Mouse (Mus musculus) spleen, adult 12 weeks (tissue): Measurements from ENCODE around the gene Mast2.

Source experiments
- DNase-seq: peaks from one replicate; pipeline ENCODE4 v3.0.0; 2022; ENCODE audit warnings: low spot score

The Mast2 gene

DNA sequence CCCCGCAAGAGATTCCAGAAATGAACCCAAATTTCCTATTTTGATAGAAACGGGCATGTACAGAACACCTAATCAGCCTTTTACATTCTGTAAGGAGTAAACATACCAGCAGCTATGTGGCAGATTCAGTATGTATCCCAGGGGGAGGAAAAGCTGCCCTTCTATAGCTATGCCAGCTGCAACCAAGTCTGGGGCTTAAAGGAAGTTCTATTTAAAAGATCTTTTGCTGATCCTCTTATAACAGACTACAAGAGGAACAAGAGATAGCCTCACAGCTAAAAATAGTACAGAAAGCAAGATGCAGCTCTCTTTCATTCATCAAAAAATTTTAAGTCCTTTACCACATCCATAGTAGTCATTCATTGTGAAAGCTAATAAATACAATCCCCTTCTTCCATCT is 57.3 kb downstream of the Mast2 start:
- no peak for DNase-seq

DNA sequence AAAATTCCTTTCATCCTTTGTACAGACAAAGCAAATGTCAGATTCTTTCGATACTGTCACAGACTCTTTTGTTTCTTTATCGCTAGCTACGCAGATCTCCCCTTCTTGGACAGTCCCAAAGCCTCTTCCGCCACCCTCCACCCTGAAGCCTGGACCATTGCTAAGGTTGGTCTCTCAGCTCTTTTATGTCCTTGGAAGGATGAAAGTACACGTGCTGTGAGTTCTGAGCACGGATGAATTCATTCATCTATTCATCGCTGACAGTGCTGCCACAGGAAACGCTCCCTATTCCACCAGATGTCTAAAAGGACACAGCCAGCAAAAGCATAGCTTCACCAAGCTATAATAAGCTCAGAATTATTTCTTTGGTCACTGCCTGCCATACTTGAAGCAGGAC is 58.0 kb downstream of the Mast2 start:
- DNase-seq = no peak

DNA sequence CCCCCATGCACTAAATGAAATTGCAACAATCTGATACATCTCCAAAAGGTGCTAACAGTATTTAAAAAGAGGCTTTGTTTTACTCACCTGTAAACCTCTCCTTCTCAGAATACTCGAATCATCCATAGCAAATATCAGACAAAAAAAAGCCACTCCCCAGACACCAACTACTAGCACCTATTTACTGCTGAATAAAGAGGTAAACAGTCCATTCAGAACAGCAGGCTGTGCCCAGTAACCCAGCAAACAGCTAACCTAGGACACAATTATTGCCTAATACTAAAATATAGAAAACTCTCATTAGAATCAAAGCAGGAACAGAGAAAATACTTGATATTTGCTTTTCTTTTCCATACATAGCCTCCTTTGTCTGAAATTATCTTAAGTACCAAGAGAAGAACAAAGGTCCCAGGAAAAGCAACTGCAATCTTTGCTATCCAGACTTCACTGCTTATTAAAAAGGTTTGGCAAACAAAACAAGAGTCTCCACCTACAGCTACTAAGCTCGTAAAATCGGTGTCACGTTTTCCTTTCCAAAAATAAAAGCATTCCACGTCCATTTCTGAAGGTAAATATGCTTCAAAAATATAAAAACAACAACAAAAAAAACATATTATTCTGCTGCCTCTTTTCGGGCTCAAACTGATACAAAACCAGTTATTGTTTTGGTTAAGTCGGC is 58.6 kb downstream of the Mast2 start:
- DNase-seq = no peak

DNA sequence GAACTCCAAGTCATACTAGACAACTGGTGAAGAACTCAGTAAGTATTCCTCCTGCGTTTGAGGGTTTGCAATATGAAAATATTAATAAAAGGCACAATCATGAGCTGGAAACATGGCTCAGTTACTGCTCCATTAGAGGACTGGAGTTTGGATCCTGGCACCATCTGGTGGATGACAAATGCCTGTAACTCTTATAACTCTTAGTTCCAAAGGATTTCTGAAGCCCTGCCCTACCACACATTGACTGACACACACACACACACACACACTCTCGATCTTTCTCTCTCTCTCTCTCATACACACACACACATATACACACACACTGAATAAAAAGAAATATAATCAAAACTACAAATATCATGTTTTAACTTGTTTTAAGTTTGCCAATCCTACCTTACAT is 60.1 kb downstream of the Mast2 start:
- no peak for DNase-seq

DNA sequence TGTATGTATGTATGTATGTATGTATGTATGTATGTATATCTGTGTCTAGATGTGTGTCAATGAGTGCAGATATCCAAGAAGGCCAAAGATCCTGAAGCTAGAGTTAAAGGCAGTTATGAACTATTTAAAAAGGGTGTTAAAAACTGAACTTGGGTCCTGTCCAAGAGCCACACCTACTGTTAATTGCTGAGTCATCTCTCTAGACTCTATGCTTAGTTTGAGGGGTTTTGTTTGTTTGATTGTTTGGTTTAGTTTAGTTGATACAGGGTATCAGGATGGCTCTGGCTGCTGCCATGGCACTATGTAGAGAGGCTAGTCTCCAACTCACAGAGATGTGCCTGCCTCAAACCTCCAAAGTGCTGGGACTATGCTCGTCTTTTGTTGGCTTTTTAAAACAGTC is 61.3 kb downstream of the Mast2 start:
- DNase-seq = peak; percentile 19

DNA sequence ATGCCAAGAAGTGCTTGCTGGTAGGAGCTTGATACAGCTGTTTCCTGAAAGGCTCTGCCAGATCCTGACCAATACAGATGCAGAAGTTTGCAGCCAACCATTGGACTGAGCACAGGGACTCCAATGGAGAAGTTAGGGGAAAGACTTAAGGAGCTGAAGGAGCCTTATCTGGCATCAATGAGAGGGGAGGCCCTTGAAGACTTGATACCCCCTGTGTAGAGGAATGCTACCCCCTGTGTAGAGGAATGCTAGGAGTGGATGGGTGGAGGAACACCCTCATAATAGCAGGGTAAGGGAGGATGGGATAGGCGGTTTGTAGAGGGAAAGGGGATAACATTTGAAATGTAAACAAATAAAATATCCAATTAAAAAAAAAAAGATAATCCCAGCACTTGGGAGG is 65.9 kb downstream of the Mast2 start:
- DNase-seq = no peak

DNA sequence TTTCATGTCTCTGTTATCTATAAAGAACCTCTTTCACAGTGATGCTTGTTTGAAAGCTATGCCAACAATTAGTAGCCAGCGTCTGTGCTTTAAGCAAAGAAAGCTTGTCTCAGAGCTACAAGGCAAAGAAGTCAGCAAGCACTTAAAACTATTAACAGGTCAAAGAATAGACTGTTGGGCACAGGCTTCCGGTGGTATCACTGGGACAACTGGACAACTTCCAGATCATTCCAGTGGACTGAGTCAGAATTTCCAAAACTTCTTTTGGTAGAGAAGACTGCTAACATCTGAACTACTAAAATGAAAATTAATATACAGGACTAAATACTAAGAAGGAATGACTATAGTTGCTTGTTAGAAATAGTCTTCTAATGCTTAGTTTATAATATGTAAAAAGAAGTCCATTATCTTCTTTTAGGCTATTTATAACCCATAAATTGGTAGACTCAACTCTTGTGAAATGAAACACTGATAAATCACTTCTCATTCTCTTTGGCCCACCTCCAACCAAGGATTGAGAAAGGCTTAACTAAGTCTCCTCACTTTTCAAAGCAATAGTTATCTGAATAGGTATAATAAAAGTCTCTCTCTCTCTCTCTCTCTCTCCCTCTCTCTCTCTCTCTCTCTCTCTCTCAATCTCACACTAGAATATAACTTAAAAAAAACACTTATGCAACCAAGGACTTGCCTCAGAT is 85.9 kb downstream of the Mast2 start:
- DNase-seq = no peak

DNA sequence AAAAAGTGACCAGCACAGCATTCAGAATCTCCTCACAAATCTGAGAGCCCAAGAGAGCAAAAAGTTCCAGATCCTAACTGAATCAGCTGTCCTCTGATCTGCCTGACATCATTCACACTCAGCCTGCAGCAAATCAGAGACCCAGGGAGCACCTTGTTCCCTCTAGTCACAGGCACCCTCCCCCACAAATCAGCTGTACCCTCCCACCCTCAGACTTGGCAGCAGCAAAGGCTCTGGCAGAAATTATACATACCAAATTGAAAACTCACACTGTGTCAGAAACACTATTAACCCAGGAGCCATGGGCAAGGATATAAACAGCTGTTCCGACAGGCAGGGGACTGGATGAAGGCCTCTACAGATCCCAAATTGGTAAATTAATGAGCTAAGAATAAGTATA is 92.3 kb downstream of the Mast2 start:
- DNase-seq = no peak

DNA sequence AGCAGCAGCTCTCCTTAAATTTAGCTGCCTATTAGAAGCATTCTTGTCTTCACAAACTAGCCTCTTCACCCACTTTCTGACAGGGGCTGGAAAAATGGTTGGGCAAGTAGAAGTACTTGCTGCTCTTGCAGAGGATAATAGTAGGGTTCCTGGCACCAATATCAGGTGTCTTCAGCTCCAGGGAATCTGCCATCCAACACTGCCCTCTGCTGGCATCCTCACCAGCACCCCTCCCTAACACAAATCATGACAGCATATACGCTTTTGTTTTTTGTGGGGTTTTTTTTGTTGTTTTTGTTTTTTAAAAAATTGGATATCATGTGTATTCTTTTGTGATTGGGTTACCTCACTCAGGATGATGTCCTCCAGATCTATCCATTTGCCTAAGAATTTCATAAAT is 105.9 kb downstream of the Mast2 start:
- DNase-seq = peak; percentile 5

DNA sequence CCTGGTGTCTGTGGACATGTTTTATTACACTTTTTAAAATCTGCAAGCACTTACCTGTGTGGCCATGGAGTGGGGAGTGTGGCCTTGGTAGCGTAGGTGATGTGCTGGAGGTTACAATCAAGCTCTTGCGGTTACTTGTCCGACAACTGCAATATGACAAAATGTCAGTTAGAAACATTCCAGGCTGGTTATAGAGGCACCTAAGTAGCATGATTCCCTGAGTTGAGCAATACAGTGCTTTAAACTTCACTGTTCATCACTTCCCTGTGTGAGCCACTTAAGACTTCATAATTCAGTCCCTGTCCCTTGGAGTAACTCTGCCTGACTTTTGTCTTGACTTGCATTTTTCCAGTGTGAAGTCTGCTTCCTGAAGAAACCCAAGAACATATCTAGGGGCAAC is 111.1 kb downstream of the Mast2 start:
- no peak for DNase-seq

DNA sequence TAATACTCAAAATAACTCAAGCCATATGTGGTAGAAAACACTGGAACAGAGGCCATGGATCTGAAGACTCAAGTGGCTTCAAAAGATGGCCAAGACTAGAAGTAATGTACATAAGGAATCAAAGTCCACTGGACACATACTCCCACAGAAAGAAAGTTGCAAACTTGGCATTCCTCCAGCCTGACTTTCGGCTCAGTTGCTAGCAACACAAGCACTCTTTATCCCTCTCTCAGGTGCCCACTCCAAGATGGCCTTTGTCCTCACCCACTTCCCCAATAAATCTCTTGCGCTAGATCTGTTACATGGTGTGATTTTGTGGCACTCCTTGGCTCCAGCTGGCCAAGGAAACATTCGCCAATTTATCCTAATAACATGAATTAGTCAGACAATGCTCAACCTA is 111.5 kb downstream of the Mast2 start:
- no peak for DNase-seq

DNA sequence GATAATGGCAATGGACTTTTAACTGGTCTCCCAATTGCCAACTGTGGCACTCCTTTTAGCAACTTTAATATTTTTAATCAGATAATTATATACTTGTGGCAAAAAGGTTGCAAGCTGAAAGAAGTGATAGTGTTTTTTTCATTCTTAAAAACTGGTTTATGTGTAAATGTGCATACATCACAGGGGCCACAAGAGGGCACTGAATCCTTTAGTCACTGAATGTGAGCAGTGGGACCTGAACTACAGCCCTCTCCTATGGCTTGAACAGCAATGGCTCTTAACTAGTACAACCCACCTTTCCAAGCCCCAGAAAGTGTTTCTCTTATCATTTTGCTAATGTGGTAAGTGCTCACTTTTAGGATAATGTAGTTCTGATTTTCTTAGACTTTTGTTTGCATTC is 121.9 kb downstream of the Mast2 start:
- no peak for DNase-seq

DNA sequence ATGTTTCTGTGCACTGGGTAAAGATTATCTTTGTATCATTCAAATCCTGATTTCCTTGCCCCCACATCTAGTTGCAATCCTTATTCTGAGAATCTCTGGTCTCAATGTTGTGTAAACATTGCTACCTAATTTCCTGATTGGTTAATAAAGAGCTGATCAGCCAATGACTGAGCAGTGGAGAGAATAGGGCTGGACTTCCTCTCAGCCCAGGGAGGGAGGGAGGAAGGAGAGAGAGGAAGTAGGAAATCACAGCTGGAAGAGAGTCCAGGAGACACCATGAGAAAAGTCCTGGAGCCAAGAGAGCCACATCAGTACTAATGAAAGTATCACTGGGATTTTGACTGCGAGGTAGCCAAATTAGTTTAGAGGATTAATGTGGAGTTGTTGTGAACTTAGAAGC is 127.7 kb downstream of the Mast2 start:
- DNase-seq = no peak

DNA sequence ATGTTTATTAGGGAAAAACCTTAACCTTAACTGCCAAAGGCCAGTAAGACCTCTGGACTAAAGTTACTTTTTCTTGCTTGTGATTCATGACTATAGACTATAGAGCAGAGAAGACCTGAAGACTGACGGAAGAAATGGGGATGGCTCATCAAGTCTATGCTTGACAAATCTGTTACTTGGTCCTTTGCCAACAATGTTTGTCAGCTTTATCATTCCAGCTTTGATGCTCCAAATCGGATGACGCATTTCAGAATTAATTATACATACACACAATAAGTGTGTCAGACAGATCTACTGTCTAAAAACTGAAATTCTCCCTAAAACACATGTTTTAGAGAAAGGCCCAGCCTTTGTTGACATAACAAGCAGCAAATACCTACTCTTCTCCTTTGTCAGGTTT is 134.7 kb downstream of the Mast2 start:
- no peak for DNase-seq

DNA sequence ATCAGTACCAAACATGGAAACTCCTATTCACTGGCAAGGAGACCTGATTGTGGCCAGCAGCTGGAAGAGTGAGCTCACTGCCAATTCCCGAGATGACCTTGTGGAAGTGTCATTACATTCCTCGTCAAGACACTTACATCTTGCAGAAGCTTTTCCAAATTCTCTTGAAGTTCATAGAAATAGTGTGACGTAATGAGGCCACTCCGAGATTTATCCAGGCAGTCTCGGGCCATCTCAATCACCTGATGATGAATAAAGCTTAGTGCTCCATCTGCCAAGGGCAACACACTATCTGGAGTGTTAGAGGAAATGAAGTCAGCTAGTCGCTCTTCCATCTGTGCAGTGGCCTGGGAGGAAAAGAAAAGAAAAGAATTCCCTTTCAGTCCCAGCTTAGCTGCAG is 141.9 kb downstream of the Mast2 start:
- DNase-seq = no peak

DNA sequence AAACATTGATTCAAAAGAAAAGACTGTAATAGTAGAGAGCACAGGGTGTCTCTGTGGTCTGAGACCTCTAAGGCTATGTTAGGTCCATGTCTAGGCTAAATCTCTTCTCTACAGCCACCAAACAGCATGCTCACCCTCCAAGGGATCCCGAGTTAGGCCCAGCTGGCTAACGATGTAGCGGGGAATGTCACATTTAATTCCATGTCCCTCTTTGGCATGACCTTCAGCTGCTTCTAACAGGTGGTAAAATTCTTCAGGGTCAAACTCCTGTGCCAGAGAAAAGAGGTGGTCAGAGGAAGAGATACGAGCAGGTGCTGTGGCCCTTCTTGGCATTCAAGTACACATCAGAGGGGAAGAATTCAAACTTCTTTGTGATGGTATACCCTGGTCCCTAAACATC is 146.4 kb downstream of the Mast2 start:
- DNase-seq = no peak

DNA sequence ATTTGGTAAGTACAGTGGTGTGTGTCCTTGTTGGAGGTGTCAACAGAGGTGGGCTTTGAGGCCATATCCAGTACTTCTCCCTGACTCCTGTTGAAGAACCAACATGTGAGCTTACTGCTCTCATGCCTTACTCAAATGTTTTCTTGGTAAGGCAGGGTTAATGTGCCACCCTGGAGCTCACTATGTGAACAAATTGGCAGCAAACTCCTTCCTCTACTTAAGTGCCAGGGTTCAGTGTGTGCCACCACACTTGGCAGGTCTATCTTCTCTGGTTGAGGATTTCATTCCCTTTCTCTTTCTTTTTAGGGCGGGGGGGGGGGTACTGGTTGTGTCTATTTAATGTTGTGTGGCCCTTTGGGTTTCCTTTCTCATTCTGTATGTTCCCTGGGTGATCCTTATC is 159.4 kb downstream of the Mast2 start:
- DNase-seq = no peak

DNA sequence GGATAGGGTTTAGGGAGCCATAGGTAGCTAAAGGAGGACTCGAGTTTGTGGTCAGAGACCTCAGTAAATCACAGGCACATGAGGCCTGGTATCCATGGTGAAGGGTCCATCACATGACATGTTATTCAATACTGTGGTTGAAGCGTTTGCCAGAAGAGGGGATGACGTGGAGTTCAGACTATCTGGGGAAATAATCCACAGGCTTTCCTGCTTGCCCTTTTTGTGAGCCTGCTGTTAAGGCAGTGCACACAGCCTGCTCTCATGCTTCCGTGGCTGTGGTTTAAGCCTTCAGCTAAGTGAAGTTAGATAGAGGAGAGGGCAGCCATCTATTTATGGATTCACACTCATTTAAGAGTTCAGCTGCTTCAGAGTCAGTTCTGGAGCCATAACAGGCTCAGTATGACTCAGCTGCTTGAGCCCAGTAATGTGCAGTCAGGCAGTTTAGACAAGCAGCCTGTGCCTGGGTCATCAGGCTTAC is 163.1 kb downstream of the Mast2 start:
- no peak for DNase-seq

DNA sequence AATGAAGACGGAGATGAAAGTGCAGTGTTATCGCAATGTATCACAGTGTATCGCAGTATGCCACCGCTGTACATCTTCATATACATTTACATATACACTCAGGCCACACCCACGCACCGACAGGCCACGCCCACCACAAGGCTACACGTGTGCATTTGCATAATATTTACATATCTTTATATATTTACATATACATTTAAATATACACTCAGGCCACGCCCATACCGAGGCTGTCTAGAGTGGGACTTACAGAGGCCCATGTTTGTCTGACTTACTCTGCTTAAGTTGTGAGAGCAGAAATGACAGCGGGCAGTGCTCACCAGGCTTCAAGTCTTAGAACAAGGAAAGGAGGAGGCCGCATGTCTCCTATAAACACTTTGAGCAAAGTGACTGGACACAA is 170.7 kb downstream of the Mast2 start:
- DNase-seq = no peak

DNA sequence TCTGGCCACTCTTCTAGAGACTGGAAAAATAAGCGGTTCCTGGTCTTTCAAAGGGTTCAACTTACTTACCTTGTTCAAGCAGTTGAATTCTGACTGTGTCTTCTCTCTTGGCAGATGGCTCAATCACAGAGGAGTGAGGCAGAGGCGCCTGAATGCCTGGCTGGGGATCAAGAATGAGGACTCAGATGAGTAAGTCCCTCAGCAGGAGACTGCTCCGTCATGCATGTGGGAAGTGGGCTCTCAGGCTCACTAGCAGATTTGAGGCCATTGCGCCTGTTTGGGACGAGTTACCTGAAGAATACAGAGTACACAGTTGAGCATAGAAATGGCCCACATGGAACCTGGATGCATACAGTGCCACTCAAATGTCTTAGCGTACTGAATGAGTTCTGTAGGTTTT is 172.4 kb downstream of the Mast2 start:
- no peak for DNase-seq

DNA sequence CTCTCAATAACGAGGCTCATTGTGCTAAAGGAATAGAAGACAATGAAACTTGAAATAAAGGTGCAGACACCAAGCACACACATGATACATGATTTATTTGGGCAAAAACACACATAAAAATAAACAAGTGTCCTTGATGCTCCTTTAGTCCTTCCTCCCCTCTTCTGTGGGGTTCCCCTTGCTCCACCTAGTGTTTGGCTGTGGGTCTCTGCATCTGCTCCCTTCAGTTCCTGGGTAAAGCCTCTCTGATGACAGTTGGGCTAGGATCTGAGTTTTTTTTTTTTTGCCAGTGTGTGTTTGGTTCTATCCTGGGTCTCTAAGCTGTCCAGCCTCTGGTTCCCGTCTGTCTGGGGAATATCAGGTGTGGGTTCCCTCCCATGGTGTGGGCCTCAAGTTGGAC is 181.8 kb downstream of the Mast2 start:
- DNase-seq = no peak

DNA sequence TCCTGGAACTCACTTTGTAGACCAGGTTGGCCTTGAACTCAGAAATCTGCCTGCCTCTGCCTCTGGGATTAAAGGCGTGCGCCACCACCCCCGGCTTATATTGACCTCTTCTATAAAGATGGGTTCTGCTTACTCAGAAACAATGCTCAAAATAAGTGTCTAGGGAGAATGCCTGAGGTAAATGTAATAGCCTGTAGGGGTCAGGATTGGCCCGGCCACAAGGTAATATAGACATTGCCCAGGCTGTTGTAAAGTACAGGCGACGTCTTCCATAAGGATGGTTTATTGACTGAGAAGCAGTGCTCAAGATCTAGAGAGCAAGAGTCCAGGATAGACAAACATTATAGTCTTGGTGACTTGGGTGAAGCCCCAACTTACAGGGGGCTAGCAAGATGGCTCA is 195.8 kb downstream of the Mast2 start:
- no peak for DNase-seq
